Mouse (Mus musculus) kidney, adult 9 months (tissue): ENCODE measurements at regions not wholly inside any gene's neighbourhood (a gene's known extent, or its start where the extent isn't known, plus 50 kb on each side); places are given as distances from the start of the nearest gene placed in this dataset.

ENCODE experiments used
- DNase-seq: peaks from one replicate; pipeline ENCODE4 v3.0.0; 2022

- DNase-seq, result no peak
Measured at GRCm38 (mm10) chr13:41541139-41541538, 54.0 kb upstream of the Nedd9 start.

- no peak for DNase-seq
Measured at GRCm38 (mm10) chr13:41546063-41546462, 58.9 kb upstream of the Nedd9 start.

- no peak for DNase-seq
Measured at GRCm38 (mm10) chr13:41546531-41546930, 59.2 kb upstream of the Tmem170b start.

GRCm38 (mm10) chr13:41549283-41549682, 56.4 kb upstream of the Tmem170b start:
- no peak for DNase-seq

- DNase-seq, result no peak
Measured at GRCm38 (mm10) chr13:41550246-41550900, 55.3 kb upstream of the Tmem170b start.

GRCm38 (mm10) chr13:41551711-41552349, 53.9 kb upstream of the Tmem170b start:
- peak; percentile 5 for DNase-seq

- DNase-seq, result no peak
Measured at GRCm38 (mm10) chr13:41554401-41554800, 51.3 kb upstream of the Tmem170b start.
